Mouse (Mus musculus) embryonic facial prominence, embryonic 13.5 days (tissue): ENCODE measurements around the gene Zfp68. TPM values are rescaled to one million over a fixed set of nuclear protein-coding genes. Genes with fewer than 3 reads are reported as not detected.

ENCODE experiments used
- ATAC-seq: fragments of 200-750 bp; cut with Nextera tagmentation; 2 replicates; pipeline ENCODE4 v1.8.0; 2017; ENCODE audit warnings: low read depth; ENCODE audit not compliant: insufficient number of reproducible peaks, insufficient read depth, low FRiP score, low TSS enrichment
- H3K27ac ChIP-seq: fragments of 300-500 bp; sonication (generic); 2 replicates; pipeline ENCODE4 v1.5.1; 2015; ENCODE audit warnings: moderate library complexity, mild to moderate bottlenecking, inconsistent platforms
- H3K27me3 ChIP-seq: fragments of 300-500 bp; sonication (generic); 2 replicates; pipeline ENCODE4 v1.6.1; 2015; ENCODE audit warnings: mild to moderate bottlenecking, inconsistent platforms
- H3K36me3 ChIP-seq: fragments of 300-500 bp; sonication (generic); 2 replicates; pipeline ENCODE4 v1.6.1; 2015; ENCODE audit warnings: mild to moderate bottlenecking, inconsistent platforms
- H3K4me1 ChIP-seq: fragments of 300-500 bp; sonication (generic); 2 replicates; pipeline ENCODE4 v1.6.1; 2015; ENCODE audit warnings: inconsistent platforms
- H3K4me2 ChIP-seq: fragments of 300-500 bp; sonication (generic); 2 replicates; pipeline ENCODE4 v1.6.1; 2015; ENCODE audit warnings: moderate library complexity, mild to moderate bottlenecking, inconsistent platforms
- H3K4me3 ChIP-seq: fragments of 300-500 bp; sonication (generic); 2 replicates; pipeline ENCODE4 v1.5.1; 2015; ENCODE audit warnings: mild to moderate bottlenecking, inconsistent platforms
- H3K9ac ChIP-seq: fragments of 300-500 bp; sonication (generic); 2 replicates; pipeline ENCODE4 v1.6.1; 2015; ENCODE audit warnings: mild to moderate bottlenecking, inconsistent platforms
- H3K9me3 ChIP-seq: fragments of 300-500 bp; sonication (generic); 2 replicates; pipeline ENCODE4 v1.6.1; 2016; ENCODE audit warnings: inconsistent platforms
- WGBS: fragments of 180-500 bp; shearing (Covaris S2); methylation state at CpG from one replicate; pipeline ENCODE4 v1.1.7; 2015; ENCODE audit warnings: mixed read lengths; 5-methylcytosine and 5-hydroxymethylcytosine counted together
- polyA plus RNA-seq: library from polyadenylated mRNA; unstranded; fragments of >200 nt; fragmentation: Nextera tagmentation; extraction: Ambion mirVana; gene quantifications from 2 replicates; pipeline ENCODE4 v1.2.1, GENCODE M21; 2015

Gene Zfp68
- 79.3 and 88.4 TPM in 2 replicates for polyA plus RNA-seq

DNA sequence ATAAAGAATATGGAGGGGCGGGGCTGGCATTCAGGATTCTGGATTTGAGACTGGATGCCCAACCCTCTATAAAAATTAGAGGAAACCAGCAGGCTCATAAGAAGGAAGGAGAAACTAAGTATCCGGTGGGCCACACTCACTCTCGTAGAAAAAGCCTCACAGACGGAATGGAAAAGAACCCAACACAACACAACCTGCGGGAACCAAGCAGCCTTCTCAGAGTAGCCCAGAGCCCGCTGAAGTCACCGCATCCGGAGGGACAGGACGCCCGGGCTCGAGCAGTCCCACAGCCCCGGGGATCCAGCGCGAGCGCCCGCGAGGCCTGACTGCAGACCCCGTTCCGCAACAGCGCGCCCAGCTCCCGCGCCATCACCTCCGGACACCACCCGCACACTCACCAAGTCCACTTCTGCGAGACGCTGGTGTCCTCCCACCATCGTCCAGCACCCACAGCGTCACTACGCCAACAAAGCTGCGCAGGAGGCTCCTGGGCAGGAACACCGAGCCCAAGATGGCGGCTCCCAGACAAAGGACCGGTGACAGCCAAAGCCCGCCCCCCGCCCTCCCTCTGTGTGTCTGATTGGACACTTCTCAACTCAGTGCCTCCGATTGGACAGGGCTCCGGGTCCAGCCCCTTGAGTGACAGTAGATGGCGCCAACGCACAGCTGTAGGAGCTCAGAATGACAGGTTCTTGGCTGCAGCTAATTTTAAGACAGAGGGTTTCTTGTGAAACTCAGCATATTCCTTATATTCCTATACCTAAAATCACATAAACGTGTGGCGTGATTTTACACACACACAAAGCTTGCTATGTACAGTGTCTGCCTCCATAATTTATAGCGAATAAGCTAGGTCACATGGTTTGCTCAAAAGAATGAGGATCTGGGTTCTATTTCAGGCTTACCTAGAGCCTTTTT lies at the start of gene Zfp68:
TSS of gene Zfp68 (minus strand) at position 551 of the 918 bp plus-strand sequence.
- peak; percentile 95 for ATAC-seq
- H3K36me3 ChIP-seq, result peaks cover 38% of the 10 kb centered on the region
- peaks cover 25% of the 10 kb centered on the region for H3K9me3 ChIP-seq
- H3K9ac ChIP-seq, result peak within 1 kb of the TSS; percentile 96
- no peaks in the 10 kb centered on the region for H3K27me3 ChIP-seq
- peak within 1 kb of the TSS; percentile 51 for H3K4me2 ChIP-seq
- H3K4me1 ChIP-seq, result peaks cover 14% of the 10 kb centered on the region
- WGBS, result under 1% methylated on average over 43 of the region's 43 CpGs
- H3K4me3 ChIP-seq, result peak within 1 kb of the TSS; percentile 83
- peak within 1 kb of the TSS; percentile 98 for H3K27ac ChIP-seq

GRCm38 (mm10) chr5:138658922-138659321 lies 39.4 kb upstream of the Zfp68 start:
- no peaks in the 10 kb centered on the region for H3K27me3 ChIP-seq
- H3K36me3 ChIP-seq, result no peaks in the 10 kb centered on the region
- no peaks in the 10 kb centered on the region for H3K9me3 ChIP-seq
- no peaks in the 10 kb centered on the region for H3K4me1 ChIP-seq
- no peak for ATAC-seq
- H3K4me2 ChIP-seq, result no peak overlapping the region
- no peak overlapping the region for H3K9ac ChIP-seq
- H3K4me3 ChIP-seq, result no peak overlapping the region
- no peak overlapping the region for H3K27ac ChIP-seq
- WGBS, result 8% methylated on average over 5 of the region's 5 CpGs

GRCm38 (mm10) chr5:138657854-138658253 lies 38.3 kb upstream of the Zfp68 start:
- H3K27me3 ChIP-seq, result no peaks in the 10 kb centered on the region
- no peak overlapping the region for H3K4me2 ChIP-seq
- H3K36me3 ChIP-seq, result no peaks in the 10 kb centered on the region
- WGBS, result 28% methylated on average over 6 of the region's 6 CpGs
- no peak overlapping the region for H3K9ac ChIP-seq
- no peak overlapping the region for H3K4me3 ChIP-seq
- no peaks in the 10 kb centered on the region for H3K9me3 ChIP-seq
- H3K27ac ChIP-seq, result no peak overlapping the region
- H3K4me1 ChIP-seq, result no peaks in the 10 kb centered on the region
- ATAC-seq, result no peak

- Histone ChIP-seq H3K4me1 (no peaks in the 10 kb centered on the region), H3K4me3 (no peak overlapping the region), H3K27ac (no peak overlapping the region), H3K27me3 (no peaks in the 10 kb centered on the region), H3K36me3 (no peaks in the 10 kb centered on the region), H3K4me2 (no peak overlapping the region), H3K9ac (no peak overlapping the region), H3K9me3 (no peaks in the 10 kb centered on the region)
- WGBS, result 93% methylated on average over 3 of the region's 3 CpGs
- no peak for ATAC-seq
These were observed 37.8 kb upstream of the Zfp68 start for GRCm38 (mm10) chr5:138657407-138657806.

DNA sequence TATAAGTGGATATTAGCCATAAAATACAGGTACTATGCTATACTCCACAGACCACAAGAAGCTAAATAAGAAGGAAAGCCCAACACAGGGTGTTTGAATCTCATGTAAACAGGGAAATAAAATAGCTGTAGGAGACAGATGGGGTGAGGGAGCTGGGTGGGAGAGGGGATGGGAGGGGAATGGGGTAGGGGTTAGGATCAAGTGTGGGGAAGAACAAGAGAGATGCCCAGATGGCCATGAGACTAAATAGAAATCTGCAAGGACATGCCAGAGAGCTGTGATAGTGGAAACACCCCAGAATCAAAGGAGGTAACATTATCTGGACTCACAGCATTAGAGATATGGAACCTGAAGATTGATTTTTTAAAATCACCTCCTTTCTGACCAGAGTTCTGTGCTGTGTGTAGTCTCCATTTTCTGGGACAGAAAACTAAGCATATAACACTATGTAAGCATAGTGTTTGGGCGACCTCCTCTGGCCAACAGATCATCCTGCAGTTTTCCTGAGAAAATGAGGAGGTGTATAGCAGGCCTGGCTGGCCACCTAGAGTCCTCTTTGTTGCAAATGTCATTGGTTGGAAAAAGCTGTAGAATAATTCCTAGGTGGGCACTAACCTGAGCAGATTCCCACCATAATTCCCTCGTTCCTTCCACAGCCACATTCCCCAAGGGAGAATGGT lies 37.1 kb upstream of the Zfp68 start:
- no peak overlapping the region for H3K27ac ChIP-seq
- H3K4me2 ChIP-seq, result no peak overlapping the region
- no peak overlapping the region for H3K9ac ChIP-seq
- H3K4me1 ChIP-seq, result no peaks in the 10 kb centered on the region
- ATAC-seq, result no peak
- H3K36me3 ChIP-seq, result peaks cover 4% of the 10 kb centered on the region
- H3K4me3 ChIP-seq, result no peak overlapping the region
- H3K9me3 ChIP-seq, result no peaks in the 10 kb centered on the region
- 11% methylated on average over 2 of the region's 2 CpGs for WGBS
- H3K27me3 ChIP-seq, result no peaks in the 10 kb centered on the region

DNA sequence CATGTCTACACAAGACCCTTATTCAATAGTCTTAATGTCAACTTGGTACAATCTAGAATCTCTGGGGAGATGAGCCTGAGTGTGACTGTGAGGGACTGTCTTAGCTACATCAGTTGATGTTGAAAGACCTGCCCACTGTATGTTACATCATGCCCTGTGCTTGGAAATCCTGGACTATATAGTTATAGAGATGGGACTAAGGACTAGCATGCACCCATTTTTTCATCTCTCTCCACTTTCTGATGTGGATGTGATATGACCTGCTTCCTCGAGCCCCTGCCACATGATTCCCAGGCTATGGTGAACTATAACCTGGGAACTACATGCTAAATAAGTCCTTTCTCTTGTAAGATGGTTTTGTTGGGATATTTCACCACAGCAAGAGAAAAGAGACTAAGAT lies 33.4 kb upstream of the Zfp68 start:
- Histone ChIP-seq H3K36me3 (peaks cover 26% of the 10 kb centered on the region), H3K4me1 (no peaks in the 10 kb centered on the region), H3K27ac (no peak overlapping the region), H3K4me3 (no peak overlapping the region), H3K9ac (no peak overlapping the region), H3K4me2 (no peak overlapping the region), H3K27me3 (no peaks in the 10 kb centered on the region), H3K9me3 (no peaks in the 10 kb centered on the region)
- ATAC-seq, result no peak
- 87% methylated on average over 1 of the region's 1 CpGs for WGBS

- H3K27ac ChIP-seq, result no peak overlapping the region
- H3K4me2 ChIP-seq, result no peak overlapping the region
- H3K27me3 ChIP-seq, result no peaks in the 10 kb centered on the region
- no peak for ATAC-seq
- H3K9ac ChIP-seq, result no peak overlapping the region
- no peaks in the 10 kb centered on the region for H3K9me3 ChIP-seq
- WGBS, result 90% methylated on average over 3 of the region's 3 CpGs
- H3K36me3 ChIP-seq, result peaks cover 77% of the 10 kb centered on the region
- no peak overlapping the region for H3K4me3 ChIP-seq
- H3K4me1 ChIP-seq, result no peaks in the 10 kb centered on the region
These were observed 22.2 kb upstream of the Zfp68 start for GRCm38 (mm10) chr5:138641761-138642160.

DNA sequence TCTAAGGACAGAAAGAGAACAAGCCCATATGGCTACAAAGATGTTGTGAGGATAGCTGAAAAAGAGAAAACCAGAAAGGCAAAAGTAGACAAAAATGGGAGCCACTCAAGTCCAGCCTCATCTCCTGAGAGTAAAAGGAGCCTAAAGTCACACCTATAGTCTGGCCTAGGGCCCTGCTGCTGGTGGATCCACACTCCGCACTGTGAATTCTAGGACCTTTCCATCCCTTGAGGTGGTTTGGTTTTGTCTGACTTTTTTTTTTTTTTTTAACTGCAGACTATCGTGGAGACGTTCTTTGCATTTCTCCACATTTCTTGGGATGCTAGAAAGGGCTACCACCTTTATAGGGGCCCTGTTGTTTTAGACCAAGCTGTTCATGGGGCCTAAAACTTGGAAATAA lies 21.5 kb upstream of the Zfp68 start:
- Histone ChIP-seq H3K4me2 (no peak overlapping the region), H3K4me1 (no peaks in the 10 kb centered on the region), H3K9me3 (no peaks in the 10 kb centered on the region), H3K9ac (no peak overlapping the region), H3K36me3 (peaks cover 76% of the 10 kb centered on the region), H3K4me3 (no peak overlapping the region), H3K27me3 (no peaks in the 10 kb centered on the region), H3K27ac (no peak overlapping the region)
- ATAC-seq, result no peak
- 90% methylated on average over 3 of the region's 3 CpGs for WGBS

DNA sequence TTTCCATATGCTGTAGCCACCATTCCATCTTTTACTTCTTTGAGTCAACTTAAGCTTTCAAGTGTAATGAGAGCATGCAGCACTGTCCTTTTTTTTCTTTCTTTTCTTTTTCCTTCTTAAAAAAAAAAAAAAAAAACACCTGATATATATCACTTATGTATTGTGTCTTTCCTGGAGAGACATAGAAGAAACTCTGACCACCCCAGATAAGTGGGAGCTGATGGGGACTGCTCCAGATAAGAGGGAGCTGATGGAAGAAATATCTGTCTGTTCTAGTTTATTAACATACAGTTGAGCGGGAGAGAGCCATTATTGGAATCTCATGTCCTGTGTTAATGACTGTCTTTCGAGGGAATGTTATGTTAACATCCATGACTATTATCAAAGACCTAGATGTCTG lies 16.9 kb upstream of the Zfp68 start:
- no peaks in the 10 kb centered on the region for H3K27me3 ChIP-seq
- H3K4me2 ChIP-seq, result no peak overlapping the region
- H3K36me3 ChIP-seq, result peaks cover 52% of the 10 kb centered on the region
- no peak overlapping the region for H3K4me3 ChIP-seq
- no peak for ATAC-seq
- H3K9me3 ChIP-seq, result no peaks in the 10 kb centered on the region
- H3K9ac ChIP-seq, result no peak overlapping the region
- H3K27ac ChIP-seq, result no peak overlapping the region
- no peaks in the 10 kb centered on the region for H3K4me1 ChIP-seq
- WGBS, result 93% methylated on average over 2 of the region's 2 CpGs

DNA sequence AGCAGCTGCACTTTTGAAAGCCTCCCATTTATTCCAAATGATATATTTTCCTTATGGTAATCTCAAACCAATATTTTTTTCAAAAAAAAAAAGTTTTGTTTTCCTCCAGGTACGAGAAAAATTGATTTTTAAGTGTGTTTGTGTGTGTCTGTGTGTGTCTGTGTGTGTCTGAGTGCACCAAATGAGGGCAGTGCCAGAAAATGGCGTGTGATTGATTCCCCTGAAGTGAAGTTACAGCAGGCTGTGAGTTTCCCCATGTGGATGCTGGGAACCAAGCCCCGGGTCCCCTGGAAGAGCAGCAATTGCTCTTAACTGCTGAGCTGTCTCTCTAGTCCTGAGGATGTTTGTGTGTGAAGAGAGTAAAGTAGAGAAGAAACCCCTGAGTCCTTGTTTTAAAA lies 3.9 kb upstream of the Zfp68 start:
- Histone ChIP-seq H3K4me3 (peak overlapping the region; percentile 89), H3K27me3 (no peaks in the 10 kb centered on the region), H3K9me3 (no peaks in the 10 kb centered on the region), H3K4me1 (peaks cover 20% of the 10 kb centered on the region), H3K9ac (peak overlapping the region; percentile 92), H3K36me3 (no peaks in the 10 kb centered on the region), H3K27ac (peak overlapping the region; percentile 94), H3K4me2 (peak overlapping the region; percentile 74)
- no peak for ATAC-seq
- 13% methylated on average over 3 of the region's 3 CpGs for WGBS

GRCm38 (mm10) chr5:138622645-138623477 lies 3.3 kb upstream of the Zfp68 start, which contains the start of gene A430033K04Rik:
Gene A430033K04Rik (plus strand): TSS chr5:138622859.
- H3K4me1 ChIP-seq, result peaks cover 20% of the 10 kb centered on the region
- H3K27me3 ChIP-seq, result no peaks in the 10 kb centered on the region
- WGBS, result under 1% methylated on average over 30 of the region's 30 CpGs
- H3K27ac ChIP-seq, result peak within 1 kb of the TSS; percentile 94
- peak; percentile 94 for ATAC-seq
- peak within 1 kb of the TSS; percentile 89 for H3K4me3 ChIP-seq
- H3K4me2 ChIP-seq, result peak within 1 kb of the TSS; percentile 74
- H3K9ac ChIP-seq, result peak within 1 kb of the TSS; percentile 92
- H3K36me3 ChIP-seq, result peaks cover 6% of the 10 kb centered on the region
- no peaks in the 10 kb centered on the region; the same call in 1 of the 2 replicates for H3K9me3 ChIP-seq
